Mouse (Mus musculus): ENCODE measurements around the gene 4930432K21Rik.

The 4930432K21Rik gene

DNA sequence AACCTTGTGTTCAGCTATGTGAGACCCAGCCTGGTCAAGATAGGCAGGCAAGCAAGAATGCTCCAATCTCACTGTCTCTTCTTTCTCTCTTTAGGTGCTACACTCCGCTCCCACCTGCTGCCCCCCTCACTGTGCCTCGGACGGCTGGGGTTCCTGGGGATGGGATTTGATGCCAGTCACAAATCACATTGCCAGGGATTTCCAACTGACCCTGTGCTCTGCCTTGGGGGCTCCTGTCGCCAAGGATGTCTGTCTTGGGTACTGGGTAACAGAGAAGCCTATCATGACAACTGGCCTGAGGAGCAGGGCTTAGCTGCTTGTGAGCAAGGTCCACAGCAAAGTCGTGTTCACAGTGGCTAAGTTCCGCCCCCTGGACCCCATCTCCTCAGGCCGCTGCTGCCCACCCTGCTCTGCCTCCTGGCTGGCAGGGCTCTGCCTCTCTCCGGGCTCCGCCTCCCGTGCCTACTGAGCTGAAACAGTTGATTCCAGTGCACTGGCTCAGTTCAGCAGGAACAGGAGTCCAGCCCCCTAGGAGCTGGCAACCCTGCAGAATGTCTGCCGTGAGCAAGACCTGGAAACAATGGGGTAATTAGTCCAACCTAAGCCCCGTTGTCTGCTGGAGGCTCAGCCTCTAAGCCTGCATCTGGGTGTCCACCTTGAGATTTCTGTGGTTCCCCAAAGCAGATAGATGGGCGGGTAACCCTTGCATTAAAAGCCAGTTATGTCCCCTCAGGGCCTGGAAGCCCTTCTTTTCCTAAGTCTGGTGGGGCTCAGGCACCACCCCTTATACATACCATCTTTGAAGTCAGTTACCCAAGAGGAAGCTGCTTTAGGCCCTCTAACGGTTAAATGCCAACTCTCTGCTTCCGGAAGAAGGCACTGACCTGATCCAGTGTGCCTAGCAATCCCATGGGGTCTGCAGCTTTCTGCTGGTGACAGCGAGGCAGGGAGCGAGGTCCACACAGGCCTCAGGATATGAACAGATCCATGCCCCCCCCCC, 60.9 kb downstream of the 4930432K21Rik start:
- no peak for DNase-seq (ENCODE audit: low spot score)

DNA sequence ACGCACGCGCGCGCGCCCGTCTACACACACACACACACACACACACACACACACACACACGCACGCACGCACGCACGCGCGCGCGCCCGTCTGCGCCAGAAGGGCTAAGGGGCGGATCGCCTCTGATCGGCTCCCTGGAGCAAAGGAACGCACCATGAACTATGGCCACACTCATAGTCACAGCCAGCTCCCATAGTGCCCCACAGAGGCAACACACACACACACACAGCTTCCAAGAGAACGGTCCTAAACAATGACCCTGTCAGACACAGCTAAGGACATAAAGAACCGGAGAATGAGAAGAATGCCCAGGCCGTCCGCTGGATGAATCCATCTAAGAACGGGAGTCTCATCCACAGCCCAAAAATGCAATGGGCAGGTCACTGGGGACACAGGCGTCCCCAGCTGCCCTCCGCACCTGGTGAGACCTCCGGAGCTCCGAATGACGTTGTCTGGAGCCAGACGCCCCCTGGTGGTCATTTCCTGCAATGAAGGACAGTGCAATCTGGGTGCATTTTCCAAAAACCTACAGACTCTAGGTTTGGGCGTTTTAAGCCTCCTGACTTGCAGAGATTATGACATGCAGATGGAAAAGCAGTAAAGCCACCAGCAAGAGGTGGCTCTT, 62.5 kb downstream of the 4930432K21Rik start:
- DNase-seq (ENCODE audit: low spot score), result no peak

DNA sequence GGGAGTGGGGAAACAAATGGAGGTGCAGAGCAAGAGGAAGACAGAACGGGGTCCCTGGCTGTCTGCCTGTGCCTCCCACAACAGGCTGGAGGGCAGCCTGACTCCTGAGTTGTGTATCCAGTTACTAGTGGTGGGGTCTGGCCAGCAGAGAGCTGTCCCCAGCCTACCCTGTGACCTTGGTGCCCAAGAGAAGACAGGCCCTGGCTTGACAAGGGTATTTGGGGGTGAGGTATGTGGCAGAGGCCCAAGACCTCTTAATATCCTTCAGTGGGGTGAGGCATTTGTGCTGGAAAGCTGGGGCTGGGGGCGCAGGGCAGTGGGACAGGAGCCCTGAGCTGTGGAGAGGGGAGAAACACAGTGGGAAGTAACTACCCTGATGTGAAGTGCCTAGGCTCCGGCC, 63.4 kb downstream of the 4930432K21Rik start:
- no peak for DNase-seq (ENCODE audit: low spot score)

DNA sequence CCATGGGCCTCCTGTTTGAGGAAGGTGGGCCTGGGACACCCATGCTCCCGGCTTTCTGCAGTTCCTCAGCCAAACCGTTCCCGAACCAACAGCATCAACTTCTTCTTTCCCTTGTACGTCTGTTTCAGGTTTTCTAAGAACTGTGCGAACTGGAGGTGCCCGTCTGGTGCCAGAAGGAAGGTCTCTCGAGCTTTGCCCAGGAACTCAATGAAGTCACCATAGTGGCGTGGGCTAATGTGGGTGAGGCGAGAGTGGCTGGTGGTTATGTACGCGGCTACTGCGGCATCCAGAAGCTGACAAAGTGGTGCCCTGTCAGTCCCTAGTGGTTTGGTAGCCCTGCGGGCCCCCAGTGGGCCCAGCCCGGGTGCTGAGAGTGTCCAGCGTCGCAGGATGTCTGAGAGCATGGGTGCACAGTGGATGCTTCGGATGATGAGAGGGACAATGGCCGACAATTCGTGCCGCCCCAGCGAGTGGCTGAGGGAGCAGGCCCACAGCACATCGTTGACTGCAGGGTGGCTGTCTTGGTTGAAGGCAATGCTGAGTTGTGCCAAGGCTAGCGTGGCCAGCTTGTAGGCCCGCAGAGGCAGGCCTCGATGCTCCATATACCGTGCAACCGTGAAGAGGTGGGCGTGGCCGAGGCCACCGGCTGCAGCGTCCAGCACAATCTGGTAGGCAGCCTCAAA, 64.2 kb downstream of the 4930432K21Rik start:
- no peak for DNase-seq (ENCODE audit: low spot score)

DNA sequence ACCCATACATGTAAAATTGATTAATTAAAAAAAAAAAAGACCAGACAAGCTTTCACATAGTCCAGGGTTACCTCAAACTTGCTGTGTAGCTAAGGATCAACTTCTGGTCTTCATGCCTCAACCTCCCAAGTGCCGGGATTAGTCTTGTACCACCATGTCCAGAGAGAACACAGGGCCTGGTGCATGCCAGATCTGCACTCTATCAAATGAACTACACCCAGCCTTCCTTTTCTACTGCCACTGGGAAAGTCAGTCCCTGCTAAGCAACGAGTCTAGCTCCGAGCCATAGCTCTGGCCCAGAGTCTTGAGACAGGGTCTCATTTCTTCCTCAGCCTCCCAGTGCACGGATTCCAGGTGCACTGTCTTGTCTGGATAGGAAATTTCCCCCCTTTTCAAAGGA, 65.5 kb downstream of the 4930432K21Rik start:
- no peak for DNase-seq (ENCODE audit: low spot score)

DNA sequence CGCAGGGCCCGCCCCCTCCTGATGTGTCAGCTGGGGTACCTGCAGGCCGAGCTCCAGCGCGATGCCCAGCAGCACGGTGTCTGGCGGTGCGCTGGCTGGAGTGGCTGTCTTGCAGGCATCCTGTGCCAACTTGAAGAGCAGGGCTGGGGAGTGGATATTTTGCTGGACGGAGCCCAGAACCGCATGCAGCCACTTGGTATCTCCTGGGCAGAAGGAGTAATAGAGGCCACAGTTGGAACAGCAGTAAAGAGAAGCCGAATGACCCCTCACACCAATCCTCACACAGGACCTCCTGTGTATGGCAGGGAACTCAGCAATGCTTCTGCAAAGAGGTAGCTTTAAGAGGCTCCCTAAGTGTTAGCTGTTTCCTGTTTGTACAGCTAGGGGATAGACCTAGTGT, 69.4 kb downstream of the 4930432K21Rik start:
- no peak for DNase-seq (ENCODE audit: low spot score)

DNA sequence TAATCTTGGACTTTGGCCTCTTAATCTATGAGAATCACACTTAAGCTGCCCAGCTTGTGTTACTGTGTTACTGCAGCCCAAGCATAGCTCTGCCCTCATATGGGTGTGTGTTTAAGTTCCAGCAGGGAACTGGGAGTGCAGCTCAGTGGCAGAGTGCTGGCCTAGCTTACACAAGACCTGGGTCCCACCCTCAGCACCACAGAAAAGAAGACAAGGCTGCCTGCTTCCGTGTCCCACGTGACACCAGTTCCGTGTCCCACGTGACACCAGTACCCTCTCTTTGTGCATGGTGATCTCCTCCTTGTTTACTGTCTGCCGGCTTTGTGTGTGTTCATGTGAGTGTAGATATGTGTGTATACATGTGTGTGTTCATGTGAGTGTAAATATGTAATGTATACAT, 70.3 kb downstream of the 4930432K21Rik start:
- no peak for DNase-seq (ENCODE audit: low spot score)

DNA sequence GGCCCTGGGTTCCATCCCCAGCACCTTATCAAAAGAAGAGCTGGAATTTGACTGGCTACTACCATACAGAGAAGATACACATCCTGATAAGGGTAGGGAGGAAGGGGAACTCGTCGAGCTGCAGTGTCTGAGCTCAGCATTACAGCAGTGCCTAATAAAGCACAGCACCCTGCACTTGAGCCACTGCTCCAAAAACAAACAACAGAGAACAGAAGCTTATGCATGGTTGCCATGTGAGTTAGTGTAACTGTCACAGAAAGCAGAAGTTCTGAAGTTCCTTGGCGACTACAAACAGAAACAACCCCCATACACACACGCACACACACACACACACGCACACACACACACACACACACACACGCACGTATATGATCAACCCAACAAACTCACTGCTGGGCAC, 72.3 kb downstream of the 4930432K21Rik start:
- no peak for DNase-seq (ENCODE audit: low spot score)
